In the genomic region with DNA sequence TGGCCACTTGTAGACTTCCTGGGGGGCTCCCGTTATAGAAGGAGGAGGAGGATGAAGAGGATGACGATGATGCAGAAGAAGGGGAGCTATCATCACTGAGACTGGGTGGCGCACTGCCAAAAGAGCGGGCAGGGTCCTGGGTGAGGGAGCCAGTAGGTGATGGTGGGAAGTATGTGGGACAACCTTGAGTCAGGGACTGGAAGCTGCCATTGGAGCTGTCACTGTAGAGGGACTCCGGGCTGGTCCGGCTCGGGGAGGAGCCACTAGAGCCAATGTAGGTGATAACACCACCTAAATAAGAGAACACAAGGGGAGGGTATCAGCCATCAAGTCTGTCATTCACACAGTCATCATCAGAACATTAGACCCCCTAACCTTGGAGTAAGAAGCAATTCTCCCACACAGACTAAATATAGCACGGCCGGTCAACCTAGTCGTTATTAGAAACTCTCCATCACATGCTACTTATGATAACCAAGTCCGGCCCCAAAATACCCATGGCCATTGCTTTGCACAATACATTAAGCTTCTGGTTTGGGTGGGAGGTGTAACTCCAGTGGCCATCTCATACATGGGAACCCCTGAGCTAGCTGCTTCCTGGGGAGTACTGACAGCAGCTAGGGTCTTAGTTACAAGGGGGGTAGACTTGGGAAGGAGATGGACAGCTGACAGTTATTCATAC, we compare ENCODE assay signal across 8 mouse cellular contexts. TPM values are rescaled to one million over a fixed set of nuclear protein-coding genes. Genes with fewer than 3 reads are reported as not detected.
A peak's percentile ranks its signal among the peaks of the same experiment; 100 is the strongest.
DNase-seq lines count a peak whose midpoint lies in the region; ATAC-seq and TF ChIP-seq lines count a peak whose summit lies in the region.
"Had no signal": no experiment of that assay in that cellular context is flagged by ENCODE, and none has a peak within 500 bp of the region (broad histone marks: within the 10 kb centered on the region; RNA-seq: fewer than 3 reads in every experiment).

No protein-coding gene starts in this region.

- no peak overlapping the region for H3K9ac ChIP-seq in liver, embryonic 15.5 days
- H3K9ac ChIP-seq in midbrain, embryonic 15.5 days, result no peak overlapping the region
- H3K9ac ChIP-seq: hindbrain, embryonic 15.5 days had no signal

- peak overlapping the region; percentile 87 for H3K4me3 ChIP-seq in left cerebral cortex, adult 2 months
- H3K4me3 ChIP-seq in liver, embryonic 15.5 days (replicated peaks), result no peak overlapping the region
- H3K4me3 ChIP-seq in midbrain, embryonic 15.5 days, result no peak overlapping the region
- H3K4me3 ChIP-seq: hindbrain, embryonic 15.5 days had no signal

- peaks cover 99% of the 10 kb centered on the region for H3K4me1 ChIP-seq in liver, embryonic 15.5 days (replicated peaks)
- H3K4me1 ChIP-seq in midbrain, embryonic 15.5 days, result peaks cover 57% of the 10 kb centered on the region

- peaks cover 17% of the 10 kb centered on the region; the same call in 1 of the 2 replicates for H3K36me3 ChIP-seq in liver, embryonic 15.5 days (replicated peaks)
- H3K36me3 ChIP-seq in midbrain, embryonic 15.5 days (replicated peaks), result peaks cover 10% of the 10 kb centered on the region; the same call in 1 of the 2 replicates

- TF ChIP-seq CTCF in left cerebral cortex, adult 2 months (IDR thresholded peaks at IDR 0.05), result no peak

- no peaks in the 10 kb centered on the region for H3K9me3 ChIP-seq in liver, embryonic 15.5 days (replicated peaks)
- no peaks in the 10 kb centered on the region for H3K9me3 ChIP-seq in midbrain, embryonic 15.5 days
- H3K9me3 ChIP-seq: hindbrain, embryonic 15.5 days had no signal

- no peak overlapping the region for H3K4me2 ChIP-seq in liver, embryonic 15.5 days
- H3K4me2 ChIP-seq in midbrain, embryonic 15.5 days, result no peak overlapping the region

- intact Hi-C loops in left cerebral cortex, adult 2 months (cut with DNase I), result loop anchor here (2.0 kb wide), 1 partner anchor 15 kb away; no protein-coding TSS in a partner anchor

- H3K27ac ChIP-seq in left cerebral cortex, adult 2 months, result peak overlapping the region; percentile 100
- H3K27ac ChIP-seq in liver, embryonic 15.5 days (replicated peaks), result peak overlapping the region; percentile 69
- no peak overlapping the region for H3K27ac ChIP-seq in midbrain, embryonic 15.5 days
- H3K27ac ChIP-seq: hindbrain, embryonic 15.5 days had no signal

- WGBS in liver, embryonic 15.5 days (ENCODE audit: insufficient replicate concordance), result 71% methylated on average over 11 of the region's 11 CpGs
- WGBS in midbrain, embryonic 15.5 days, result 95% methylated on average over 11 of the region's 11 CpGs

- DNase-seq in left cerebral cortex, adult 2 months (ENCODE audit: extremely low spot score in 1 of 2, low spot score in 2 of 2), result peak in 1 of 2 experiments; percentile 30
- DNase-seq in left cerebral cortex, adult 11 months (ENCODE audit: low spot score), result no peak
- DNase-seq in cerebellum, postnatal 25 days, result peak; percentile 49 to 73
- peak; percentile 41 for DNase-seq in heart, adult 8-10 months (ENCODE audit: low spot score)
- no peak for DNase-seq in urinary bladder, postnatal 25 days (ENCODE audit: low spot score)

- no peaks in the 10 kb centered on the region for H3K27me3 ChIP-seq in liver, embryonic 15.5 days
- no peaks in the 10 kb centered on the region for H3K27me3 ChIP-seq in midbrain, embryonic 15.5 days (replicated peaks)
- H3K27me3 ChIP-seq: hindbrain, embryonic 15.5 days had no signal

- ATAC-seq in liver, embryonic 15.5 days (ENCODE audit: insufficient read depth), result no peak
- ATAC-seq in midbrain, embryonic 15.5 days (replicated peaks), result no peak

RNA-seq across cellular contexts. Expression of gene Nr1d1, which starts 3.1 kb away (rescaled TPM):
- 100 to 1,000 TPM in 1 of 2 experiments, 10 to 100 TPM in 1; 91.9 to 153 TPM for total RNA-seq in left cerebral cortex, adult 2 months (2021)
- total RNA-seq in heart, adult 8-10 months (2022), result 100 to 1,000 TPM in 2 of 4 experiments, 10 to 100 TPM in 2; 81.4 to 121 (median 101) TPM
- polyA plus RNA-seq in liver, embryonic 15.5 days (2015; fragmentation: Nextera tagmentation; extraction: Ambion mirVana), result 0.63 and 0.85 TPM in 2 replicates
- polyA plus RNA-seq in midbrain, embryonic 15.5 days (2015; fragmentation: Nextera tagmentation; extraction: Ambion mirVana), result 3.4 and 3.9 TPM in 2 replicates

RNA-seq across cellular contexts. Expression of gene Msl1, which starts 23.3 kb away (rescaled TPM):
- 100 to 1,000 TPM; 178 to 192 TPM for total RNA-seq in left cerebral cortex, adult 2 months (2021)
- total RNA-seq in heart, adult 8-10 months (2022), result 10 to 100 TPM; 72.1 to 84.3 (median 78.7) TPM
- polyA plus RNA-seq in liver, embryonic 15.5 days (2015; fragmentation: Nextera tagmentation; extraction: Ambion mirVana), result 5.2 and 5.8 TPM in 2 replicates
- 33.2 and 33.6 TPM in 2 replicates for polyA plus RNA-seq in midbrain, embryonic 15.5 days (2015; fragmentation: Nextera tagmentation; extraction: Ambion mirVana)

RNA-seq across cellular contexts. Expression of gene Thra, which starts 31.5 kb away (rescaled TPM):
- 100 to 1,000 TPM; 730 to 768 TPM for total RNA-seq in left cerebral cortex, adult 2 months (2021)
- 10 to 100 TPM; 92.5 to 98.4 (median 95.1) TPM for total RNA-seq in heart, adult 8-10 months (2022)
- 7.2 and 7.6 TPM in 2 replicates for polyA plus RNA-seq in liver, embryonic 15.5 days (2015; fragmentation: Nextera tagmentation; extraction: Ambion mirVana)
- 151 and 158 TPM in 2 replicates for polyA plus RNA-seq in midbrain, embryonic 15.5 days (2015; fragmentation: Nextera tagmentation; extraction: Ambion mirVana)

RNA-seq across cellular contexts. Expression of gene Casc3, which starts 32.7 kb away (rescaled TPM):
- 10 to 100 TPM; 53.0 to 57.6 TPM for total RNA-seq in left cerebral cortex, adult 2 months (2021)
- 10 to 100 TPM; 16.0 to 20.9 (median 17.8) TPM for total RNA-seq in heart, adult 8-10 months (2022)
- 14.4 and 16.2 TPM in 2 replicates for polyA plus RNA-seq in liver, embryonic 15.5 days (2015; fragmentation: Nextera tagmentation; extraction: Ambion mirVana)
- polyA plus RNA-seq in midbrain, embryonic 15.5 days (2015; fragmentation: Nextera tagmentation; extraction: Ambion mirVana), result 56.3 and 57.7 TPM in 2 replicates

RNA-seq across cellular contexts. Expression of gene Med24, which starts 42.8 kb away (rescaled TPM):
- total RNA-seq in left cerebral cortex, adult 2 months (2021), result 100 to 1,000 TPM; 126 to 134 TPM
- total RNA-seq in heart, adult 8-10 months (2022), result 10 to 100 TPM; 44.4 to 49.9 (median 46.8) TPM
- polyA plus RNA-seq in liver, embryonic 15.5 days (2015; fragmentation: Nextera tagmentation; extraction: Ambion mirVana), result 24.2 and 27.7 TPM in 2 replicates
- polyA plus RNA-seq in midbrain, embryonic 15.5 days (2015; fragmentation: Nextera tagmentation; extraction: Ambion mirVana), result 82.9 and 84.8 TPM in 2 replicates

Comparison
In these comparisons a context has a peak if more than half of its experiments do, and no peak if none do; other contexts are left out.
1. DNase-seq: peak in cerebellum, postnatal 25 days (2 of 2) and heart, adult 8-10 months (single experiment); none in left cerebral cortex, adult 11 months (single experiment) and urinary bladder, postnatal 25 days (single experiment).
2. RNA of gene Thra, which starts 31.5 kb away (total RNA-seq): 730 to 768 TPM in left cerebral cortex, adult 2 months; 92.5 to 98.4 TPM in heart, adult 8-10 months; every median in the first group is over 4 times any median in the second.